Comparison of ENCODE assay signal across 10 mouse cellular contexts in the genomic region with DNA sequence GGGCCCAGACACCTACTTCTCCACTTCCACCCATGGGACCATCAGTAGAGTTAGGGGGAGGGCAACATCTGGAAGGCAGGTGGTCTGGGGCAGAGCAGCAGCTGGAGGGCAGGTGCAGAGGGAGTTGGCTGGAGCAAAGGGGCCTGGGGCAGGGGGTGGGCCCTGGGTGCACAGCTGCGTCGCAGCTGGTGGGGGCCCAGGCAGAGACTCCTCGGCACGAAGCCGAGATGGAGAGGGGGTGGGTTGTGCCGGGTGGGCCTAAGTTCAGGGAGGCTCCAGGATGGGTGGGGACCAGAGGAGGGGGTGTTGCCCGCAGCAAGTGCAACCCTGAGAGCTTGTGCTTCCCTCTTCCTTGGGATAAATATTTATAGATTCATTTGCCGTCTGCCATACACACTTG.
DNase-seq lines count a peak whose midpoint lies in the region; ATAC-seq and TF ChIP-seq lines count a peak whose summit lies in the region.
"Had no signal": no experiment of that assay in that cellular context is flagged by ENCODE, and none has a peak within 500 bp of the region (broad histone marks: within the 10 kb centered on the region; RNA-seq: fewer than 3 reads in every experiment).

No protein-coding gene starts in this region.

- WGBS in heart, embryonic 16.5 days, result 20% methylated on average over 8 of the region's 8 CpGs
- 16% methylated on average over 8 of the region's 8 CpGs for WGBS in embryonic facial prominence, embryonic 15.5 days

- ATAC-seq in heart, embryonic 16.5 days (replicated peaks; ENCODE audit: extremely low read depth, insufficient read depth, low FRiP score), result no peak
- ATAC-seq in embryonic facial prominence, embryonic 15.5 days (ENCODE audit: insufficient number of reproducible peaks, low FRiP score, low TSS enrichment, low read depth), result peak; percentile 49; the same call in 1 of the 2 replicates

- H3K27ac ChIP-seq in heart, embryonic 16.5 days (ENCODE audit: low read length), result peak overlapping the region; percentile 64
- no peak overlapping the region for H3K27ac ChIP-seq in embryonic facial prominence, embryonic 15.5 days (replicated peaks)
- H3K27ac ChIP-seq: liver, embryonic 14.5 days had no signal

- H3K9ac ChIP-seq in heart, embryonic 16.5 days (ENCODE audit: low read length), result peak overlapping the region; percentile 58
- H3K9ac ChIP-seq in embryonic facial prominence, embryonic 15.5 days, result no peak overlapping the region
- H3K9ac ChIP-seq: liver, embryonic 14.5 days had no signal

- 0 out of 2 replicates have a peak, but pooled peaks cover 2% of the 10 kb centered on the region for H3K27me3 ChIP-seq in heart, embryonic 16.5 days (ENCODE audit: control insufficient read depth, insufficient read depth, low read length)
- H3K27me3 ChIP-seq in E14TG2a.4 (ENCODE audit: insufficient read depth, low read length), result peaks cover 13% of the 10 kb centered on the region; the same call in 1 of the 2 replicates
- peaks cover 58% of the 10 kb centered on the region for H3K27me3 ChIP-seq in embryonic facial prominence, embryonic 15.5 days

- peak overlapping the region; percentile 21; the same call in 1 of the 2 replicates for H3K4me2 ChIP-seq in heart, embryonic 16.5 days (ENCODE audit: low read depth, low read length)
- H3K4me2 ChIP-seq in embryonic facial prominence, embryonic 15.5 days (replicated peaks), result no peak overlapping the region

- no peak overlapping the region for H3K4me3 ChIP-seq in heart, embryonic 16.5 days (ENCODE audit: low read length)
- peak overlapping the region; percentile 49 for H3K4me3 ChIP-seq in E14TG2a.4 (replicated peaks; ENCODE audit: low read length)
- no peak overlapping the region for H3K4me3 ChIP-seq in embryonic facial prominence, embryonic 15.5 days (replicated peaks)

- TF ChIP-seq CTCF in E14TG2a.4 (conservative IDR thresholded peaks at IDR 0.05; ENCODE audit: low read length), result no peak

- H3K9me3 ChIP-seq in heart, embryonic 16.5 days (replicated peaks; ENCODE audit: control insufficient read depth, low read length), result no peaks in the 10 kb centered on the region
- no peaks in the 10 kb centered on the region for H3K9me3 ChIP-seq in E14TG2a.4 (ENCODE audit: low read length)
- no peaks in the 10 kb centered on the region for H3K9me3 ChIP-seq in embryonic facial prominence, embryonic 15.5 days (replicated peaks)

- intact Hi-C loops in heart, postnatal 25 days (cut with DNase I), result no loop called here

- no peak for DNase-seq in heart, postnatal 25 days (ENCODE audit: low spot score)
- peak; percentile 86 for DNase-seq in lung, postnatal 10 days
- no peak for DNase-seq in thymus, adult 18-20 months
- no peak for DNase-seq in layer of hippocampus, adult 11-12 months (ENCODE audit: low spot score)
- no peak for DNase-seq in layer of hippocampus, postnatal 14 days (ENCODE audit: low spot score in 2 of 2)
- DNase-seq: thymus, postnatal 36 days had no signal

- peaks cover 76% of the 10 kb centered on the region for H3K4me1 ChIP-seq in heart, embryonic 16.5 days (ENCODE audit: control insufficient read depth, insufficient read depth, low read length)
- H3K4me1 ChIP-seq in E14TG2a.4 (replicated peaks; ENCODE audit: low read depth, low read length), result peaks cover 62% of the 10 kb centered on the region
- peaks cover 47% of the 10 kb centered on the region for H3K4me1 ChIP-seq in embryonic facial prominence, embryonic 15.5 days

- peaks cover 5% of the 10 kb centered on the region; the same call in 1 of the 2 replicates for H3K36me3 ChIP-seq in heart, embryonic 16.5 days (ENCODE audit: control insufficient read depth, insufficient read depth)
- H3K36me3 ChIP-seq in E14TG2a.4 (ENCODE audit: insufficient read depth, low read length), result 0 out of 2 replicates have a peak, but pooled peaks cover 5% of the 10 kb centered on the region
- no peaks in the 10 kb centered on the region for H3K36me3 ChIP-seq in embryonic facial prominence, embryonic 15.5 days
